Mouse (Mus musculus): ENCODE data around the gene Mrpl4. TPM values are rescaled to one million over a fixed set of nuclear protein-coding genes. Genes with fewer than 3 reads are reported as not detected.

Gene Mrpl4
- polyA plus RNA-seq, 1 experiment from 2014 or later = 90.2 TPM

GRCm38 (mm10) chr9:20975431-20976215 lies 26.9 kb upstream of the Mrpl4 start:
- WGBS = under 1% methylated on average over 45 of the region's 45 CpGs
- peaks cover 11% of the 10 kb centered on the region; the same call in 1 of the 2 replicates for H3K4me1 ChIP-seq (replicated peaks; ENCODE audit: control insufficient read depth, insufficient read depth)
- H3K9me3 ChIP-seq (ENCODE audit: control insufficient read depth, low read length) = no peaks in the 10 kb centered on the region
- no peaks in the 10 kb centered on the region for H3K36me3 ChIP-seq (ENCODE audit: control insufficient read depth, insufficient read depth, low read length)
- no peaks in the 10 kb centered on the region for H3K27me3 ChIP-seq (ENCODE audit: control insufficient read depth, insufficient read depth, low read length)
- peak overlapping the region; percentile 89 for H3K4me2 ChIP-seq (replicated peaks; ENCODE audit: low read depth)
- peak overlapping the region; percentile 95 for H3K27ac ChIP-seq (replicated peaks)
- peak; percentile 1; the same call in 1 of the 2 replicates for ATAC-seq (ENCODE audit: low FRiP score, low TSS enrichment)
- no peak for TF ChIP-seq EP300 (optimal IDR thresholded peaks at IDR 0.05)
- no peak for TF ChIP-seq CTCF (IDR thresholded peaks at IDR 0.05; ENCODE audit: low read depth)
- peak overlapping the region; percentile 88 for H3K4me3 ChIP-seq (ENCODE audit: low read depth, low read length)
- peak overlapping the region; percentile 87 for H3K9ac ChIP-seq (ENCODE audit: low read length)
- DNase-seq (ENCODE audit: low spot score) = peak; percentile 56

GRCm38 (mm10) chr9:20976216-20976960 lies 26.1 kb upstream of the Mrpl4 start, which contains the start of gene S1pr2:
Gene S1pr2 (minus strand): TSS chr9:20976781.
- Histone ChIP-seq H3K4me1 (replicated peaks; ENCODE audit: control insufficient read depth, insufficient read depth) (peaks cover 11% of the 10 kb centered on the region; the same call in 1 of the 2 replicates), H3K27me3 (ENCODE audit: control insufficient read depth, insufficient read depth, low read length) (no peaks in the 10 kb centered on the region)

GRCm38 (mm10) chr9:20976961-20977689 lies 25.4 kb upstream of the Mrpl4 start:
- TF ChIP-seq EP300 (optimal IDR thresholded peaks at IDR 0.05) (no peak), CTCF (IDR thresholded peaks at IDR 0.05; ENCODE audit: low read depth) (peak; percentile 22; the same call in 1 of the 2 replicates)
- ATAC-seq (ENCODE audit: low FRiP score, low TSS enrichment) (no peak), DNase-seq (ENCODE audit: low spot score) (no peak)
- Histone ChIP-seq H3K27me3 (ENCODE audit: control insufficient read depth, insufficient read depth, low read length) (no peaks in the 10 kb centered on the region), H3K9ac (ENCODE audit: low read length) (peak overlapping the region; percentile 87; the same call in 1 of the 2 replicates), H3K4me3 (ENCODE audit: low read depth, low read length) (peak overlapping the region; percentile 88), H3K4me1 (replicated peaks; ENCODE audit: control insufficient read depth, insufficient read depth) (peaks cover 11% of the 10 kb centered on the region; the same call in 1 of the 2 replicates), H3K9me3 (ENCODE audit: control insufficient read depth, low read length) (no peaks in the 10 kb centered on the region), H3K4me2 (replicated peaks; ENCODE audit: low read depth) (peak overlapping the region; percentile 89), H3K27ac (replicated peaks) (peak overlapping the region; percentile 95), H3K36me3 (ENCODE audit: control insufficient read depth, insufficient read depth, low read length) (no peaks in the 10 kb centered on the region)
- 3% methylated on average over 4 of the region's 4 CpGs for WGBS

More at GRCm38 (mm10) chr9:20976216-20976960, 26.1 kb upstream of the Mrpl4 start, which contains the start of gene S1pr2:
- peak within 1 kb of the TSS; percentile 88 for H3K4me3 ChIP-seq (ENCODE audit: low read depth, low read length)
- peak; percentile 13; the same call in 1 of the 2 replicates for TF ChIP-seq CTCF (IDR thresholded peaks at IDR 0.05; ENCODE audit: low read depth)
- TF ChIP-seq EP300 (optimal IDR thresholded peaks at IDR 0.05) = no peak
- H3K4me2 ChIP-seq (replicated peaks; ENCODE audit: low read depth) = peak within 1 kb of the TSS; percentile 89
- no peaks in the 10 kb centered on the region for H3K36me3 ChIP-seq (ENCODE audit: control insufficient read depth, insufficient read depth, low read length)
- ATAC-seq (ENCODE audit: low FRiP score, low TSS enrichment) (peak; percentile 74), DNase-seq (ENCODE audit: low spot score) (peak; percentile 86)
- peak within 1 kb of the TSS; percentile 95 for H3K27ac ChIP-seq (replicated peaks)
- peak within 1 kb of the TSS; percentile 87 for H3K9ac ChIP-seq (ENCODE audit: low read length)
- WGBS = under 1% methylated on average over 43 of the region's 47 CpGs
- no peaks in the 10 kb centered on the region for H3K9me3 ChIP-seq (ENCODE audit: control insufficient read depth, low read length)

- TF ChIP-seq EP300 (optimal IDR thresholded peaks at IDR 0.05) (no peak), CTCF (IDR thresholded peaks at IDR 0.05; ENCODE audit: low read depth) (no peak)
- Histone ChIP-seq H3K9me3 (ENCODE audit: control insufficient read depth, low read length) (no peaks in the 10 kb centered on the region), H3K4me1 (replicated peaks; ENCODE audit: control insufficient read depth, insufficient read depth) (peaks cover 7% of the 10 kb centered on the region; the same call in 1 of the 2 replicates), H3K27me3 (ENCODE audit: control insufficient read depth, insufficient read depth, low read length) (no peaks in the 10 kb centered on the region), H3K27ac (replicated peaks) (peak overlapping the region; percentile 74), H3K36me3 (ENCODE audit: control insufficient read depth, insufficient read depth, low read length) (no peaks in the 10 kb centered on the region), H3K9ac (ENCODE audit: low read length) (peak overlapping the region; percentile 31; the same call in 1 of the 2 replicates), H3K4me2 (replicated peaks; ENCODE audit: low read depth) (no peak overlapping the region), H3K4me3 (ENCODE audit: low read depth, low read length) (no peak overlapping the region)
- ATAC-seq (ENCODE audit: low FRiP score, low TSS enrichment) (no peak), DNase-seq (ENCODE audit: low spot score) (no peak)
- 50% methylated on average over 10 of the region's 10 CpGs for WGBS
These were observed 24.0 kb upstream of the Mrpl4 start for GRCm38 (mm10) chr9:20978409-20979095.

- Histone ChIP-seq H3K36me3 (ENCODE audit: control insufficient read depth, insufficient read depth, low read length) (no peaks in the 10 kb centered on the region), H3K27ac (replicated peaks) (peak overlapping the region; percentile 56), H3K4me2 (replicated peaks; ENCODE audit: low read depth) (no peak overlapping the region), H3K9me3 (ENCODE audit: control insufficient read depth, low read length) (no peaks in the 10 kb centered on the region), H3K4me1 (replicated peaks; ENCODE audit: control insufficient read depth, insufficient read depth) (0 out of 2 replicates have a peak, but pooled peaks cover 2% of the 10 kb centered on the region), H3K4me3 (ENCODE audit: low read depth, low read length) (no peak overlapping the region), H3K9ac (ENCODE audit: low read length) (peak overlapping the region; percentile 31; the same call in 1 of the 2 replicates), H3K27me3 (ENCODE audit: control insufficient read depth, insufficient read depth, low read length) (no peaks in the 10 kb centered on the region)
- DNase-seq (ENCODE audit: low spot score) = no peak
- WGBS = 51% methylated on average over 5 of the region's 5 CpGs
- TF ChIP-seq EP300 (optimal IDR thresholded peaks at IDR 0.05) (no peak), CTCF (IDR thresholded peaks at IDR 0.05; ENCODE audit: low read depth) (no peak)
- ATAC-seq (ENCODE audit: low FRiP score, low TSS enrichment) = no peak
These were observed 23.4 kb upstream of the Mrpl4 start for GRCm38 (mm10) chr9:20979181-20979580.
